Comparison of ENCODE assay signal across 21 mouse cellular contexts in the genomic region with DNA sequence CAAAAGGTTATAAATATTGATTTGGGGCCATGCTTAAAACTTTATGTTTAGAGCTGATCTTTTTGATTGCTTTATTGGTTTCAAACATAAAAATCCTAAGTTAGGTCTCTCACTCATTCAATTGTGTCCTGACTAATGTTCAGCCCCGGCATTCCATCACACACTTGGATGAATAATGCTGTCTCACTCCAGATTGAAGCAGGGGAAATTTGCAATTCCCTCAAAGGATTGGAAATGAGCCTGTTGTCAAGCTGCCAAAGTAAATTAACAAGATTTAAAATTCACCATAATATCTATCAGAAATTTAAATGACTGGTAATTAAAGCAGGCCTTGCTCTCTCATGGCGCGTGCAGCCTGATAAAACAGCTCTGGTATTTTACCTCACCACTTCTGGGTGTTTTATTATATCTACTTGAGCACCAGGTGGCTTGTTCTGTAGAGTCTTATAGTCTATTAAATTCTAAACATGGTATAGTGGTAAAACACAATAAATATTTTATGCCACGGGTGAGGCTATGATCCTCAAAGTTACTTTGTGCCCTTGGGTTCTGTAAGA.
DNase-seq lines count a peak whose midpoint lies in the region; ATAC-seq and TF ChIP-seq lines count a peak whose summit lies in the region.
"Had no signal": no experiment of that assay in that cellular context is flagged by ENCODE, and none has a peak within 500 bp of the region (broad histone marks: within the 10 kb centered on the region; RNA-seq: fewer than 3 reads in every experiment).

No protein-coding gene starts in this region.

- DNase-seq in kidney, postnatal 0 days (ENCODE audit: low spot score): peak; percentile 50
- no peak for DNase-seq in kidney, adult 18-20 months
- DNase-seq in Muller cell, postnatal 12 days (ENCODE audit: inconsistent ontology term): peak; percentile 88
- DNase-seq in R1 (ENCODE audit: low read depth, low spot score): peak; percentile 13
- DNase-seq in limb, embryonic 14.5 days (ENCODE audit: low spot score): peak; percentile 12
- no peak for DNase-seq in gastrocnemius, postnatal 14 days
- DNase-seq in thymus, postnatal 0 days (ENCODE audit: low spot score): no peak
- DNase-seq: cerebellum, adult 11-12 months; heart, postnatal 4 days; kidney, postnatal 36 days; liver; lung, adult 2 months; right cerebral cortex, postnatal 14 days; thymus, postnatal 4 days had no signal

- H3K4me3 ChIP-seq in kidney, postnatal 0 days (replicated peaks; ENCODE audit: low read depth, low read length): no peak overlapping the region
- no peak overlapping the region for H3K4me3 ChIP-seq in limb, embryonic 14.5 days (replicated peaks; ENCODE audit: low read length)
- no peak overlapping the region for H3K4me3 ChIP-seq in intestine, embryonic 15.5 days (replicated peaks)
- H3K4me3 ChIP-seq: embryonic facial prominence, embryonic 15.5 days; heart, embryonic 12.5 days had no signal

- no peak for ATAC-seq in kidney, postnatal 0 days (replicated peaks; ENCODE audit: low FRiP score, low read depth)
- ATAC-seq in limb, embryonic 14.5 days (ENCODE audit: low FRiP score, low read depth): no peak
- ATAC-seq in intestine, embryonic 15.5 days: no peak
- ATAC-seq: activated CD4-positive, CD25-positive, alpha-beta regulatory T cell, adult 4 months; intestine, postnatal 0 days had no signal

- H3K36me3 ChIP-seq in kidney, postnatal 0 days (ENCODE audit: insufficient read depth, low read length): no peaks in the 10 kb centered on the region
- H3K36me3 ChIP-seq in limb, embryonic 14.5 days (ENCODE audit: control insufficient read depth, insufficient read depth, low read length): no peaks in the 10 kb centered on the region
- no peaks in the 10 kb centered on the region for H3K36me3 ChIP-seq in intestine, embryonic 15.5 days
- H3K36me3 ChIP-seq: embryonic facial prominence, embryonic 15.5 days; heart, embryonic 12.5 days had no signal

- H3K27ac ChIP-seq in kidney, postnatal 0 days: no peak overlapping the region
- H3K27ac ChIP-seq in limb, embryonic 14.5 days (replicated peaks; ENCODE audit: low read depth, low read length): no peak overlapping the region
- no peak overlapping the region for H3K27ac ChIP-seq in intestine, embryonic 15.5 days
- H3K27ac ChIP-seq: embryonic facial prominence, embryonic 15.5 days; macrophage; stomach, postnatal 0 days had no signal

- intact Hi-C loops in gastrocnemius, postnatal 14 days (cut with DNase I; ENCODE audit: low total_unique reads): no loop called here

- no peak overlapping the region for H3K9ac ChIP-seq in kidney, postnatal 0 days (ENCODE audit: low read depth, low read length)
- no peak overlapping the region for H3K9ac ChIP-seq in limb, embryonic 14.5 days (ENCODE audit: low read depth, low read length, severe bottlenecking)
- H3K9ac ChIP-seq in intestine, embryonic 15.5 days: no peak overlapping the region
- H3K9ac ChIP-seq: embryonic facial prominence, embryonic 15.5 days; heart, embryonic 12.5 days had no signal

- no peaks in the 10 kb centered on the region for H3K4me1 ChIP-seq in kidney, postnatal 0 days (replicated peaks; ENCODE audit: insufficient read depth, low read length)
- H3K4me1 ChIP-seq in limb, embryonic 14.5 days (ENCODE audit: control insufficient read depth, insufficient read depth, low read length): no peaks in the 10 kb centered on the region
- H3K4me1 ChIP-seq in intestine, embryonic 15.5 days (replicated peaks): no peaks in the 10 kb centered on the region
- H3K4me1 ChIP-seq: embryonic facial prominence, embryonic 15.5 days; heart, embryonic 12.5 days had no signal

- WGBS in kidney, postnatal 0 days: 58% methylated on average over 4 of the region's 4 CpGs
- 28% methylated on average over 4 of the region's 4 CpGs for WGBS in limb, embryonic 14.5 days
- 83% methylated on average over 4 of the region's 4 CpGs for WGBS in intestine, embryonic 15.5 days

- no peaks in the 10 kb centered on the region for H3K27me3 ChIP-seq in kidney, postnatal 0 days (ENCODE audit: insufficient read depth, low read length)
- no peaks in the 10 kb centered on the region for H3K27me3 ChIP-seq in limb, embryonic 14.5 days (ENCODE audit: control insufficient read depth, insufficient read depth, low read length)
- H3K27me3 ChIP-seq in intestine, embryonic 15.5 days (replicated peaks): no peaks in the 10 kb centered on the region
- H3K27me3 ChIP-seq: embryonic facial prominence, embryonic 15.5 days; heart, embryonic 12.5 days had no signal

- no peaks in the 10 kb centered on the region for H3K9me3 ChIP-seq in kidney, postnatal 0 days (replicated peaks; ENCODE audit: low read length)
- H3K9me3 ChIP-seq in limb, embryonic 14.5 days (ENCODE audit: control insufficient read depth, low read length): no peaks in the 10 kb centered on the region
- H3K9me3 ChIP-seq in intestine, embryonic 15.5 days: no peaks in the 10 kb centered on the region
- H3K9me3 ChIP-seq: embryonic facial prominence, embryonic 15.5 days; heart, embryonic 12.5 days had no signal

- TF ChIP-seq CTCF in kidney, postnatal 0 days (IDR thresholded peaks at IDR 0.05; ENCODE audit: low read depth): no peak

- TF ChIP-seq POLR2A in limb, embryonic 14.5 days (IDR thresholded peaks at IDR 0.05; ENCODE audit: borderline replicate concordance, extremely low read depth, insufficient read depth, insufficient read length): no peak

- no peak overlapping the region for H3K4me2 ChIP-seq in kidney, postnatal 0 days (ENCODE audit: low read length)
- no peak overlapping the region for H3K4me2 ChIP-seq in limb, embryonic 14.5 days (replicated peaks; ENCODE audit: low read depth, low read length, severe bottlenecking)
- no peak overlapping the region for H3K4me2 ChIP-seq in intestine, embryonic 15.5 days (replicated peaks)
- H3K4me2 ChIP-seq: embryonic facial prominence, embryonic 15.5 days; heart, embryonic 12.5 days had no signal

Comparison
In these comparisons a context has a peak if more than half of its experiments do, and no peak if none do; other contexts are left out.
1. DNase-seq: peak in kidney, postnatal 0 days (single experiment), Muller cell, postnatal 12 days (single experiment), R1 (single experiment) and limb, embryonic 14.5 days (single experiment); none in kidney, adult 18-20 months (single experiment), gastrocnemius, postnatal 14 days (single experiment) and thymus, postnatal 0 days (single experiment).